Mouse (Mus musculus) left cerebral cortex, postnatal 4 days (tissue): Measurements from ENCODE around the gene Zfp984. TPM values are rescaled to one million over a fixed set of nuclear protein-coding genes. Genes with fewer than 3 reads are reported as not detected.

Experiments used
- total RNA-seq, 2 experiments: library from RNA; stranded (reverse); gene quantifications; 2 replicates each; pipeline ENCODE4 v1.2.3; 2021

Gene Zfp984
- total RNA-seq, 2 experiments from 2014 or later, result 4.3 to 6.6 TPM

Other genes with a start within 250 kb of the Zfp984 start
- gene Zfp979, start 167.3 kb downstream of the Zfp984 start, total RNA-seq, result under 1 TPM; 0.68 to 0.99 TPM
- under 1 TPM; 0.18 to 0.30 TPM for gene Zfp534, start 107.2 kb downstream of the Zfp984 start, total RNA-seq
- 10 to 100 TPM; 19.2 to 20.0 TPM for gene Zfp933, start 38.6 kb upstream of the Zfp984 start, total RNA-seq
- 10 to 100 TPM; 25.1 to 26.3 TPM for gene Miip, start 59.0 kb upstream of the Zfp984 start, total RNA-seq
- gene Fv1, start 59.2 kb upstream of the Zfp984 start, total RNA-seq, result 10 to 100 TPM; 10.4 to 11.3 TPM
- gene Mfn2, start 94.9 kb upstream of the Zfp984 start, total RNA-seq, result 100 to 1,000 TPM; 134 to 155 TPM
- 10 to 100 TPM; 15.2 to 16.0 TPM for gene Plod1, start 127.0 kb upstream of the Zfp984 start, total RNA-seq
- gene 2510039O18Rik, start 131.1 kb upstream of the Zfp984 start, total RNA-seq, result 10 to 100 TPM; 31.0 to 31.7 TPM
- not detected for gene Nppb, start 176.0 kb upstream of the Zfp984 start, total RNA-seq
- under 1 TPM; 0.42 to 0.62 TPM for gene Nppa, start 190.9 kb upstream of the Zfp984 start, total RNA-seq
- 10 to 100 TPM; 86.1 to 86.6 TPM for gene Clcn6, start 229.0 kb upstream of the Zfp984 start, total RNA-seq
- gene Mthfr, start 229.3 kb upstream of the Zfp984 start, total RNA-seq, result 10 to 100 TPM; 17.5 to 18.4 TPM